Mouse (Mus musculus) brown adipose tissue, adult 24 weeks (tissue): ENCODE results near the gene Prnd. TPM values are rescaled to one million over a fixed set of nuclear protein-coding genes. Genes with fewer than 3 reads are reported as not detected.

Source experiments
- H3K27ac ChIP-seq: fragments of 200-500 bp; replicated peaks from 2 replicates; pipeline ENCODE4 v1.5.1; 2012; ENCODE audit warnings: low read depth, mild to moderate bottlenecking, low read length
- H3K4me1 ChIP-seq: fragments of 200-500 bp; 2 replicates; pipeline ENCODE4 v1.6.1; 2012; ENCODE audit warnings: low read length, mixed read lengths; ENCODE audit not compliant: control insufficient read depth, insufficient read depth, insufficient read length
- H3K4me3 ChIP-seq: fragments of 200-500 bp; 2 replicates; pipeline ENCODE4 v1.5.1; 2012; ENCODE audit warnings: low read depth, mild to moderate bottlenecking, low read length, moderate library complexity; ENCODE audit not compliant: insufficient read depth
- polyA plus RNA-seq: library from polyadenylated mRNA; stranded (reverse); fragments of >200 nt; gene quantifications from 2 replicates; pipeline ENCODE4 v1.2.4, GENCODE M21; 2012; ENCODE audit not compliant: missing spikeins, insufficient read depth, insufficient read length

Gene Prnd
- polyA plus RNA-seq, 1 experiment: 0.71 TPM

GRCm38 (mm10) chr2:131932275-131932902 lies 18.3 kb upstream of the Prnd start:
- Histone ChIP-seq H3K4me1 (peaks cover 4% of the 10 kb centered on the region; the same call in 1 of the 2 replicates), H3K27ac (no peak overlapping the region), H3K4me3 (no peak overlapping the region)

DNA sequence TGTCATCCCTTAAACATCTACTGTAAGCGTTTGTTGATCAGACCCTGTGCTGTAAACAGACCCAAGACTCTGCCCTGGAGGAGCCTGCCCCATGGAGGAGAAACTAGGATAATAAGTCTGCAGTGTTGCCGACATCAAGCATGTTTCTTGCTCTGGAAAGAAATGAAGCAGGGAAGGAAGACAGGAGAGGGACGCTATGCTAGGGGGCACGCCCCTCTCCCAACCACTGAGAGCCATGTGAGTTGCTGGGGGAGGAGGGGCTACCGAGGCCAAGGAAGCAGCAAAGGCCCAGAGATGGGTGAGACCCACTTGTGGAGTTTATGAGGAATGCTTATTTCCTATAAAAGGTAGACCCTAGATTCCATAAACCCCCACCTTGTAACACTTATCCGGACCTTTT lies 17.6 kb upstream of the Prnd start:
- H3K27ac ChIP-seq: no peak overlapping the region
- no peak overlapping the region for H3K4me3 ChIP-seq
- H3K4me1 ChIP-seq: peaks cover 4% of the 10 kb centered on the region; the same call in 1 of the 2 replicates

DNA sequence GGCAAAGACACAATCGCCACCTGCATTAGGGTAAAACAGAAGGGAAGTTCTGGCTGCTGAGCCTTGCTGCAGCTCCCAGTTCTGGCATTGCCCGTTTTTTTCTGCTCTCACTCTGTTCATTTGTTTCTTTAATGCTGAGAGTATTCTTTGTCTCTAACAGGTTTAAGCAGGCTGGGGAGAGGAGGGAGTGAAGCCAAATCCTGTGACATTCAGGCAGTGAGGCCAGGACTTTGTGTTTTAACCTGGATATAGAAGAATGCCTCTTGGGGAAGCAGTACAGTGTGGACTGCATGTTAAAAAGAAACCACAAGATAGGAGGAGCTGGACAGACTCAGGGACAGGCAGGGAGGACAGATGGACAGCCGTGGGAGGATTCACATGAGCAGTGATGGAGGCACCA lies 17.1 kb upstream of the Prnd start:
- no peak overlapping the region for H3K27ac ChIP-seq
- peaks cover 4% of the 10 kb centered on the region; the same call in 1 of the 2 replicates for H3K4me1 ChIP-seq
- no peak overlapping the region for H3K4me3 ChIP-seq

GRCm38 (mm10) chr2:131934243-131934642 lies 16.4 kb upstream of the Prnd start:
- no peak overlapping the region for H3K27ac ChIP-seq
- peaks cover 4% of the 10 kb centered on the region; the same call in 1 of the 2 replicates for H3K4me1 ChIP-seq
- no peak overlapping the region for H3K4me3 ChIP-seq

- Histone ChIP-seq H3K4me1 (peaks cover 4% of the 10 kb centered on the region; the same call in 1 of the 2 replicates), H3K4me3 (no peak overlapping the region), H3K27ac (no peak overlapping the region)
Observed at GRCm38 (mm10) chr2:131935390-131936105, 15.1 kb upstream of the Prnd start.

DNA sequence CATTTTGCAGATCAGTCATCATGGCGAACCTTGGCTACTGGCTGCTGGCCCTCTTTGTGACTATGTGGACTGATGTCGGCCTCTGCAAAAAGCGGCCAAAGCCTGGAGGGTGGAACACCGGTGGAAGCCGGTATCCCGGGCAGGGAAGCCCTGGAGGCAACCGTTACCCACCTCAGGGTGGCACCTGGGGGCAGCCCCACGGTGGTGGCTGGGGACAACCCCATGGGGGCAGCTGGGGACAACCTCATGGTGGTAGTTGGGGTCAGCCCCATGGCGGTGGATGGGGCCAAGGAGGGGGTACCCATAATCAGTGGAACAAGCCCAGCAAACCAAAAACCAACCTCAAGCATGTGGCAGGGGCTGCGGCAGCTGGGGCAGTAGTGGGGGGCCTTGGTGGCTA lies 14.3 kb upstream of the Prnd start:
- Histone ChIP-seq H3K4me1 (peaks cover 4% of the 10 kb centered on the region; the same call in 1 of the 2 replicates), H3K27ac (no peak overlapping the region), H3K4me3 (no peak overlapping the region)

- Histone ChIP-seq H3K4me3 (no peak overlapping the region), H3K27ac (no peak overlapping the region), H3K4me1 (peaks cover 4% of the 10 kb centered on the region; the same call in 1 of the 2 replicates)
Observed at GRCm38 (mm10) chr2:131939404-131940111, 11.1 kb upstream of the Prnd start.

- Histone ChIP-seq H3K4me3 (no peak overlapping the region), H3K27ac (no peak overlapping the region), H3K4me1 (no peaks in the 10 kb centered on the region)
Observed at GRCm38 (mm10) chr2:131940506-131940905, 10.2 kb upstream of the Prnd start.

GRCm38 (mm10) chr2:131941501-131941900 lies 9.2 kb upstream of the Prnd start:
- no peak overlapping the region for H3K4me3 ChIP-seq
- H3K4me1 ChIP-seq: no peaks in the 10 kb centered on the region
- no peak overlapping the region for H3K27ac ChIP-seq

- Histone ChIP-seq H3K4me3 (no peak overlapping the region), H3K27ac (no peak overlapping the region), H3K4me1 (0 out of 2 replicates have a peak, but pooled peaks cover 3% of the 10 kb centered on the region)
Observed at GRCm38 (mm10) chr2:131944370-131944769, 6.3 kb upstream of the Prnd start.

DNA sequence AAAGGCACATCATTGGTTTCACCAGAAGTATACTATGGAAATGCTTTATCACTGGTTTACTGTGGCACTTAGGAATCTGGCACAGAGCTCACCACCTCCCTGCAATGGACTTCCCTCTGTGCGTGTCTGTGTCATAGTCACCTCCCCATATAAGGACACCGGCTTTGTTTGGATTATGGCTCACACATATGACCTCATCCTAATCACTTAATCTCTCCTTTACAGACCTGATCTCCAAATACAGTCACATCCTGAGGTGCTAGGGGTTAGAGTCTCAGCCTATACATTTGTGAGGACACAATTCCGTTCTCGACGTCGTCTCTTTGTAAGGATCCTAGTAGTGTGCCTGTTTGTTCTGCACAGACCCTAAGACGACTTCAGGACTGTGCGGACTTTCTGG lies 5.4 kb upstream of the Prnd start:
- no peak overlapping the region for H3K27ac ChIP-seq
- H3K4me1 ChIP-seq: 0 out of 2 replicates have a peak, but pooled peaks cover 3% of the 10 kb centered on the region
- no peak overlapping the region for H3K4me3 ChIP-seq

DNA sequence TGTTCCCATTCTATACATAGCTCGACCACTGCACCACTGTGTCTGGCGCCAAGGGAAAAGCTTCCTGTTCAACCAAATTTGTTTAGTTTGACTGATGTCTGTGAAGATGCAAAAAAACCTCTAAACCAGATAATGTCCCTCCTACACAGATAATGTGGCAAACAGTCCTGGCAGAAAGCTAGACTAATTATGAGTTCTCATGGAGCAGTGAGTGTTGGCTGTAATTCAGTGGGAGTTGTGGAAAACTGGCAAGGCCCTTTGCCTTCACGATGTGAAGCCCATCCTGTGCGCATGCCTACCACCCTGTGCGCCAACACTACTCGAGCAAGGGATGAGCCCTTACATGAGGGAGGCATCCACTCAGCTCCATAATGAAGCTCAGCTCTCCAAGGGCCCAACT lies 4.9 kb upstream of the Prnd start:
- Histone ChIP-seq H3K27ac (no peak overlapping the region), H3K4me1 (0 out of 2 replicates have a peak, but pooled peaks cover 3% of the 10 kb centered on the region), H3K4me3 (no peak overlapping the region)

DNA sequence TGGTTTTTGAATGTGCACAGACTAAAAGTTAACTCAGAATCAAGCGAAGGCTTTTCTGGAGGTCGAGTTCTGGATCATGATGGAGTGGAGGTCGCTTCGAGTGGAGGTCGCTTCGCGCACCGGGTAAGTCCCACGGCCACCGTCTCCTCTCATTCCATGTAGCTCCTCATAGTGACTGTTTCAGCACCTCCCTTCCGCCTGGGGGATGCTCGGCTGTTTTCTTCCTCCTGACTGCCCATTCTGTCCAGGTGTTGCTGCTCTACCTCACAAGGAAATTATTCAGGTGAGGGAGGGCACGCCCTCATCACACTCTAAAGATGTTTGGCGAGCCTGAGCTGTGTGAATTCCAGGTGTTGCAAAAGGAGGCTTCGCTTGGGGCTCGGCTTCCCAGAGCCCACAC lies 4.3 kb upstream of the Prnd start:
- H3K27ac ChIP-seq: no peak overlapping the region
- H3K4me3 ChIP-seq: no peak overlapping the region
- H3K4me1 ChIP-seq: 0 out of 2 replicates have a peak, but pooled peaks cover 3% of the 10 kb centered on the region

- Histone ChIP-seq H3K4me3 (no peak overlapping the region), H3K4me1 (peaks cover 6% of the 10 kb centered on the region; the same call in 1 of the 2 replicates), H3K27ac (no peak overlapping the region)
Observed at GRCm38 (mm10) chr2:131948156-131948555, 2.5 kb upstream of the Prnd start.

DNA sequence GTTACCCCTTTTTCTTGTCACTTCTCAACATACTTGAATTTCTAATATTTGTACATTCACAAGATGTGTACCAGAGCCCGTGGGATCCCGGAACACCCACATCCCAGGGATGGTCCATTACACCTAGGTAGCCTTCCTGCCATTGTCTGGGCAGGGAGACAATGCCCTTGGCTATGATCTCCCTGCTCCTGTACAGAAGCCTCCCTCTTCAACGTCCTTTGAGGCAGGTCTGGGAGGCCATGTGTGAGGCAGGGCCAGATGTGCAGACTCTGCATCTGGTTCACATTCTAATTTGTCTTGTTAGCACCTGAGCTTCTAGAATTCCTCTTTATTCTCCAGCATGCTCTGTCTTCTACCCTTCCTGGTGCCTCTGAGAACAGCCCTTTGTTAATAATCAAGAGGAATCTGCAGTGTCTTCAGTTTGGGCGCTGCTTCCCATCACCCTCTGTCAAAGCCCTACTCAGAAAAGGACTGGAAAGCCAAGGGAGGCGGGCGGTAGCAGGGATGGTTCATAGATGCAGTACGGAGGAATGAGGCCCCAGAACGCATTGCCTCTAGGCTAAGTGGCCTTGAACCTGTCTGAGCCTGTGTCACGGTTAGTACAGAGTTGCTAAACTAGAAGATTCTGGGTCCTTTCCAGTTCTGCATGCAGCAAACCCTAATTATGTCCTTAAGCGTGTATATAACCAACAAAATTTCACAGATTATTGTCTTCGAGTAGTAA lies 1.6 kb upstream of the Prnd start:
- no peak overlapping the region for H3K27ac ChIP-seq
- H3K4me3 ChIP-seq: no peak overlapping the region
- peaks cover 9% of the 10 kb centered on the region; the same call in 1 of the 2 replicates for H3K4me1 ChIP-seq
